Mouse (Mus musculus) heart, postnatal 0 days (tissue): ENCODE results near the gene Igsf10.

Experiments used
- CTCF ChIP-seq: IDR thresholded peaks from 2 replicates; pipeline ENCODE4 v1.5.1; 2016; ENCODE audit warnings: antibody characterized with exemption, control low read depth, low read depth
- EP300 ChIP-seq: IDR thresholded peaks from 2 replicates; pipeline ENCODE4 v1.6.1; 2016; ENCODE audit warnings: antibody characterized with exemption, low read depth

- TF ChIP-seq CTCF (no peak), EP300 (no peak)
Observed at GRCm38 (mm10) chr3:59351768-59352167, 7.6 kb upstream of the Igsf10 start.
